Mouse (Mus musculus): ENCODE results near the gene Tex9. TPM values are rescaled to one million over a fixed set of nuclear protein-coding genes. Genes with fewer than 3 reads are reported as not detected.
A peak's percentile ranks its signal among the peaks of the same experiment; 100 is the strongest.

The Tex9 gene
- 13.4 and 15.6 TPM in 2 replicates for polyA plus RNA-seq (2011; ENCODE audit: insufficient read length, low read depth, missing spikeins)

DNA sequence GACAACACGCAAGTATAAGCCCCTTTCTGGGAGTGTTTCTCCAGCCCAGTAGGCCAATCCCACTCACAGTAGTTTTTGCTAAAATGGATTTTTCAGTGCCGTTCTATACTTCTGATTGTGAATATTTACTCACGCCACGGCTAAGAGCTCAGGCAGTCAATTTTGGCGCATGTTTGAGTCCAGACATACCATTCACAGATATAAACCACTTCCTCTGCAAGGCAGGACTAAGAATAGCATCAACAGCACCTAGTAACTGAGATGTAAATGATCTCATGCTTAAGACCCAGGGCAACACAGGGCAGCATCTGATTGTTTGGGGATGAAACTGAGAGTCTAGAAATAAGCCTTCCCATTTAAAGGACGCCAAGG, at the start of gene Tex9:
TSS of gene Tex9 (minus strand) at position 19 of the 372 bp plus-strand sequence.
- peak within 1 kb of the TSS; percentile 92 for H3K27ac ChIP-seq (ENCODE audit: insufficient read depth, low read length)
- peak within 1 kb of the TSS; percentile 60 for H3K4me3 ChIP-seq (ENCODE audit: insufficient read depth, low read length)
- no peak for TF ChIP-seq POLR2A (IDR thresholded peaks at IDR 0.05; ENCODE audit: low read depth, low read length)
- TF ChIP-seq CTCF (IDR thresholded peaks at IDR 0.05; ENCODE audit: borderline replicate concordance, insufficient read depth, low read length), result no peak
- peaks cover 2% of the 10 kb centered on the region; the same call in 1 of the 2 replicates for H3K4me1 ChIP-seq (ENCODE audit: control insufficient read depth, insufficient read depth, low read length)

DNA sequence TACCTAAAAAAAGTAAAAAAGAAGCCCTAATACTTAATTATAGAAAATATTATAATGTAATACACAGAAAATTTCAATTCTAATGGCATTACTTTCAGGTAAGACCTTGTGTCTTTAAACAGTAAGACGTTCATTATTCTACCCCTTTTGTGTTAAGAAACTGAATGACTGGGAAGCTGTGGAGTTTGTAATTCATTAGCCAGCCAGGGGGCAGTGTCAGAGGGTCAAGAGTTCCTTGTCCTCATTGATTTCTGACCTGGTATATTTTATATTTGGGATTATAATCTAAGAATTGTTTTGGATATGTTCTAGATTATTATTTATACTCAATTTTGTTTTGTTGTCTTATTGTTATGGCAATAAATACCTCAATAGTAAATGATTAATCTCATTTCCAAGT, 45.1 kb upstream of the Tex9 start:
- H3K4me3 ChIP-seq (ENCODE audit: insufficient read depth, low read length), result no peak overlapping the region
- no peak for TF ChIP-seq CTCF (IDR thresholded peaks at IDR 0.05; ENCODE audit: borderline replicate concordance, insufficient read depth, low read length)
- TF ChIP-seq POLR2A (IDR thresholded peaks at IDR 0.05; ENCODE audit: low read depth, low read length), result no peak
- no peak overlapping the region for H3K27ac ChIP-seq (ENCODE audit: insufficient read depth, low read length)
- no peaks in the 10 kb centered on the region for H3K4me1 ChIP-seq (ENCODE audit: control insufficient read depth, insufficient read depth, low read length)

DNA sequence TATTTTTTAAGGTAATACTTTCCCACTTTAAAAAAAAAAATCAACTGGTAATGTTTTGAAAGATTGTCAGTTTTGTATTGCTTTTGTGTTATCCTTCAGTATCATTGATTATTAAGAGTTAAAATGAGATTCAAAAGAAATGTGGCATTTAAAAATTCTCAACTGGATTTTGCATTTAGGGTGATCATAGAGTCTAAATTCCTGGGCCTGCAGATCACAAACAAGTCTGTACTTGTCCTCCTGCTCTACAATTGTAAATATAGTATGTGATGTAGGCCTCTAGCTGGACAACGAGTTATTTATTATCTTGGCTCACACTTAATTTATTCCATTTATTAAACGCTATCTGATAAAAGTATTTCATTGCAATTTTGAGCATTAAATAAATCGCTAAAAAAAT, 43.4 kb upstream of the Tex9 start:
- TF ChIP-seq CTCF (IDR thresholded peaks at IDR 0.05; ENCODE audit: borderline replicate concordance, insufficient read depth, low read length) (no peak), POLR2A (IDR thresholded peaks at IDR 0.05; ENCODE audit: low read depth, low read length) (no peak)
- Histone ChIP-seq H3K27ac (ENCODE audit: insufficient read depth, low read length) (no peak overlapping the region), H3K4me3 (ENCODE audit: insufficient read depth, low read length) (no peak overlapping the region), H3K4me1 (ENCODE audit: control insufficient read depth, insufficient read depth, low read length) (0 out of 2 replicates have a peak, but pooled peaks cover 6% of the 10 kb centered on the region)

GRCm38 (mm10) chr9:72534985-72535384, 43.0 kb upstream of the Tex9 start:
- 0 out of 2 replicates have a peak, but pooled peaks cover 6% of the 10 kb centered on the region for H3K4me1 ChIP-seq (ENCODE audit: control insufficient read depth, insufficient read depth, low read length)
- H3K27ac ChIP-seq (ENCODE audit: insufficient read depth, low read length), result no peak overlapping the region

GRCm38 (mm10) chr9:72533089-72533415, 41.0 kb upstream of the Tex9 start:
- Histone ChIP-seq H3K4me1 (ENCODE audit: control insufficient read depth, insufficient read depth, low read length) (0 out of 2 replicates have a peak, but pooled peaks cover 6% of the 10 kb centered on the region), H3K4me3 (ENCODE audit: insufficient read depth, low read length) (peak overlapping the region; percentile 98), H3K27ac (ENCODE audit: insufficient read depth, low read length) (peak overlapping the region; percentile 48)
- TF ChIP-seq POLR2A (IDR thresholded peaks at IDR 0.05; ENCODE audit: low read depth, low read length) (0 out of 2 replicates have a peak, but pooled peaks have one; percentile 8), CTCF (IDR thresholded peaks at IDR 0.05; ENCODE audit: borderline replicate concordance, insufficient read depth, low read length) (no peak)

More at GRCm38 (mm10) chr9:72534985-72535384, 43.0 kb upstream of the Tex9 start:
- peak overlapping the region; percentile 20; the same call in 1 of the 2 replicates for H3K4me3 ChIP-seq (ENCODE audit: insufficient read depth, low read length)
- TF ChIP-seq CTCF (IDR thresholded peaks at IDR 0.05; ENCODE audit: borderline replicate concordance, insufficient read depth, low read length) (no peak), POLR2A (IDR thresholded peaks at IDR 0.05; ENCODE audit: low read depth, low read length) (no peak)

DNA sequence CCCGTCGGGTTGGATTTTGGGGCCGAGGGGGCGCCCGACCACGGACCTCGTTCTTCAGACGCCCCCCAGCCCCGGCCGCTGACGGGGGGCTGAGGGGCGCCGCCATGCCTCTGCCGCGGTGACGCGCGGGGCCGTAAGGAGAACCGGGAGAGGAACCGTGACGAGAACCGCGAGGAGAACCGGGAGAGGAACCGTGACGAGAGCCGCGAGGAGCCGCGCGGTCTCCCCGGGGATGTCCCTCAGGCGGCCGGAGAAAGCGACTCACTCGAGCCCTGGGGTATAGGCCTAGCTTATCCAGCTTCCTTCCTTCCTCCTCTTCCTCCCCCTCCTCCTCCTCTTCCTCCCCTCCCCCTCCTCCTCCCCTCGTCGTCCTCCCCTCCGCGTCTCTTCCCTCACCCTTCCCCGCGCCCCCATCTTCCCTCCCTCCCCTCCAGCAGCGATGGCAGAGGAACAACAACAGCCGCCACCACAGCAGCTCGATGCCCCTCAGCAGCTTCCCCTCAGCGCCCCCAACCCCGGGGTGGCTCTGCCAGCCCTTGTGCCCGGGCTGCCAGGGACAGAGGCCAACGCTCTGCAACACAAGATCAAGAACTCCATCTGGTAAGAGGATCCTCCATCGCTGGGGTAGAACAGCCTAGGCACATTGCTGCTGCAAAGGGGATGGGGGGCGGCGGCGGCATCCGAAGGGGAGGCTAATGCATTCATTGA, 40.5 kb upstream of the Tex9 start:
- TF ChIP-seq POLR2A (IDR thresholded peaks at IDR 0.05; ENCODE audit: low read depth, low read length), result no peak
- no peak for TF ChIP-seq CTCF (IDR thresholded peaks at IDR 0.05; ENCODE audit: borderline replicate concordance, insufficient read depth, low read length)
- Histone ChIP-seq H3K4me1 (ENCODE audit: control insufficient read depth, insufficient read depth, low read length) (0 out of 2 replicates have a peak, but pooled peaks cover 6% of the 10 kb centered on the region), H3K27ac (ENCODE audit: insufficient read depth, low read length) (peak overlapping the region; percentile 95), H3K4me3 (ENCODE audit: insufficient read depth, low read length) (peak overlapping the region; percentile 98)

- Histone ChIP-seq H3K4me1 (ENCODE audit: control insufficient read depth, insufficient read depth, low read length) (0 out of 2 replicates have a peak, but pooled peaks cover 6% of the 10 kb centered on the region), H3K4me3 (ENCODE audit: insufficient read depth, low read length) (peak within 1 kb of the TSS; percentile 98), H3K27ac (ENCODE audit: insufficient read depth, low read length) (peak within 1 kb of the TSS; percentile 95)
- TF ChIP-seq CTCF (IDR thresholded peaks at IDR 0.05; ENCODE audit: borderline replicate concordance, insufficient read depth, low read length), result no peak
- TF ChIP-seq POLR2A (IDR thresholded peaks at IDR 0.05; ENCODE audit: low read depth, low read length), result peak; percentile 58; the same call in 1 of the 2 replicates
Observed at GRCm38 (mm10) chr9:72531996-72532380, 40.0 kb upstream of the Tex9 start, which contains the start of gene Rfx7. Gene Rfx7, plus strand, starts transcription at chr9:72532240.

DNA sequence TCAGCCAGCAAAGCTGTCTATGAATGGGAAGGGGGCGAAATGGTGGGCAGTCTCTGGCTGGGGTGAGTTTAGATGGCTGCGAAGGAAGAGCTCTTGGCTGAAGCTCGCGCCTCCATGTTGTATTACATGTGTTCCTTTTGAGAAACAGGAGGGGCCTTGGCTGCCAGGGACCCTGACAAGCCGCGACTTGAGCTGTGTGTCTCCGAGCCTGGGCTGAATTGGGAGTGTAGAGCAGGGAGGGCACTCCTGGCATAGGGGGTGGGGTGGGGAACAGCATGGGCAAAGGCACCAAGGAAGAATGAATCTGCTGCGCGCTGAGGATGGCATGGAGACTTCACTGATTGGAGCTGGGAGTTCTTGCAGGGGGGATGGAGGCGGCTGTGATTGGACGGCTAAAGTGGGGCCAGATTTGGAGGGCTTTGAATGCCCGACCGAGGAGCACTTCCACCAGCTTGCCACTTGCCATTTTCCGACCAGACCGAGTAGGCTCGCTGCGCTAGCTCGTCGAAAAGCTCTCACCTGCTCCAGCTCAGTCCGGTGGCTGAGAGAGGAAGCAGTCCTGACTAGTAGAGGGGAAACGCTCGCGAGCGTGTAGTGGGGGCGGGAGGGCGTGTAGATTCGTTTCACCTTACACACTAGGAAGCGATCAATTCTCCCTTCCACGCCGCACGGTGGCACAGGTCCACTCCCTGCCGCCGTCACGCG, 39.4 kb upstream of the Tex9 start:
- TF ChIP-seq POLR2A (IDR thresholded peaks at IDR 0.05; ENCODE audit: low read depth, low read length) (peak; percentile 91), CTCF (IDR thresholded peaks at IDR 0.05; ENCODE audit: borderline replicate concordance, insufficient read depth, low read length) (no peak)
- peak overlapping the region; percentile 55 for H3K4me3 ChIP-seq (ENCODE audit: insufficient read depth, low read length)
- H3K4me1 ChIP-seq (ENCODE audit: control insufficient read depth, insufficient read depth, low read length), result 0 out of 2 replicates have a peak, but pooled peaks cover 6% of the 10 kb centered on the region
- H3K27ac ChIP-seq (ENCODE audit: insufficient read depth, low read length), result peak overlapping the region; percentile 87

- no peak; the same call in 1 of the 2 replicates for TF ChIP-seq POLR2A (IDR thresholded peaks at IDR 0.05; ENCODE audit: low read depth, low read length)
- TF ChIP-seq CTCF (IDR thresholded peaks at IDR 0.05; ENCODE audit: borderline replicate concordance, insufficient read depth, low read length), result no peak
- H3K4me3 ChIP-seq (ENCODE audit: insufficient read depth, low read length), result no peak overlapping the region
- 0 out of 2 replicates have a peak, but pooled peaks cover 6% of the 10 kb centered on the region for H3K4me1 ChIP-seq (ENCODE audit: control insufficient read depth, insufficient read depth, low read length)
- H3K27ac ChIP-seq (ENCODE audit: insufficient read depth, low read length), result peak overlapping the region; percentile 87
Observed at GRCm38 (mm10) chr9:72530824-72531223, 38.8 kb upstream of the Tex9 start.
